Mouse (Mus musculus) monocyte, adult 5-6 weeks (primary cell): ENCODE results near the gene Rec8. TPM values are rescaled to one million over a fixed set of nuclear protein-coding genes. Genes with fewer than 3 reads are reported as not detected.

Source experiments
- ATAC-seq: fragments of 153-309, 156-312 bp; replicated peaks from 2 replicates; pipeline ENCODE4 v1.8.0; 2017; ENCODE audit warnings: mild to moderate bottlenecking; ENCODE audit not compliant: low TSS enrichment, insufficient number of reproducible peaks, severe bottlenecking, poor library complexity, low FRiP score
- total RNA-seq: library from RNA; stranded (forward); fragments of 200-1000, 200-491, 200-594 nt; gene quantifications from 3 replicates; pipeline ENCODE4 v1.2.3, GENCODE M21; 2017

The Rec8 gene
- total RNA-seq, 1 experiment from 2014 or later: 3.4 TPM

DNA sequence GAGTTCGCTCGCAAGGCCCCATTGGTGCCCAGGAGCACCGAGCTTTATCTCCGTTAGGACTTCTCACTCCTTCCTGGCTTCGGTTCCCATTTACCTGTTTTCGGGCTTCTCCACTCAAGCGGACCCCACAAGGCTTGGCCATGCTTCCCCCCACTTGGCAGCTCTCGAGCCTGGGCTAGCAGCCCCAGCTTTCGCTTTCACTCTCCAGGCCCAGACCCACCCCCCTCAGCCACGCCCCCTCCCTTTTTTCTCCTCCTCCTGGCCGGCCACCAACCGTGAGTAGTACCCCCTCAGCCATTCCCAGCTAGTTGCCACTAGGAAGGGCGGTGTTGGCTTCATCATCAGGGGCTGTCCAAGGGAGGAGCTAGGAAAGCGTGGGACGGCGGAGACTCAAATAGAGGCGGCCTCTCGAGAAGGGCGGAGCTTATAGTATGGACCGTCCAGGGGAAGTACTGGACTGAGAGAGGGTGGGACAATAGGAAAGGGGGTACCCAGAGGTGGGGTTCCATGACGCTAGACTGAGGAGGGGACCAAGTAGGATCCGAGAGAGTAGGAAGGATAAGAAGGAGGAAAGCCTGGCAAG is 27.0 kb upstream of the Rec8 start, which contains the start of gene Psme2:
Psme2 (minus strand) TSS at position 366 of the 583 bp plus-strand sequence.
- peak; percentile 92 for ATAC-seq

DNA sequence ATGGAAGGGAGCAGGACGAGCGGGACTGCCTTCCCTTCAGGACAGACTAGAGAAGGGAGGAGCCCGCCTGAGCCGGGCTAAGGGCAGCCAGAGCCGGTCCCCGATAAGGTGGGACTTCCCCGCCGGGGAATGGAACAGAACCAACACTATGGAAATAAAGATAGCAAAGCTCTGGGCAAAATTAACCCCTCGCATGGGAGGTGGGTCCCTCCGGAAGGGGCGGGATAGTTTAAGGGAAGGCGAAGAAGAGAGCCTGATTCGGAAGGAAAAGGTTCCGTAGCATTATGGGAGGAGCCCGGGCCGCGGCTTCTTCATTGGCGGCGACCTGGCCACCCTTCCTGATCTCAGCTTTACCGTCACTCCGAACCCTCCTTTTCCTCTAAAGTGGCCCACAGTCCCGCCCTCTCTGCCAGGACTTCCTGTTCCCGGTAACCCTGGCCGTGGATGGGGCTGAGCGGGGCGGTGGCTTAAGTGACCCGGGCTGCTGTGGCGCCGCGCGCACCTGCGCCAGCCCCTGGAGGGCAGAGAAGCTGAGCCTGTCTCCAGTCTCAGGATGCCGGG is 26.4 kb upstream of the Rec8 start, which contains the start of gene Rnf31:
Rnf31 (plus strand) TSS at position 378 of the 561 bp plus-strand sequence.
- peak; percentile 88 for ATAC-seq

DNA sequence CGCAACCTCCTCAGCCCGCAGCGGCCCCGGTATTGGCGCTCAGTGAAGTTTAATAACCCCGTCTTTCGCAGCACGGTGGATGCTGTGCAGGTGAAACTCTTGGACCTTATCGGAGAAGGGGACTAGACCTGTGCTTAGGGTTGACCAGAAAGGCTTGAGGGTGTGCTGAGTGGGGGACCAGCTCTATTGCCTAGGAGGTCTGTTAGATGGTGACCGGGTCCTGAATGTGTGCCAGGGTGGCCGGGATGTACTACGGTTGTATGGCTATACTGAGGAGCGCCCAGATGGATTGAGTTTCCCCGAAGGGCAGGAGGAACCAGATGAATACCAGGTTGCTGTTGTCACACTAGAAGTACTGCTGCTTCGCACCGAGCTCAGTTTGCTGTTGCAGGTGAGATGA is 25.6 kb upstream of the Rec8 start:
- ATAC-seq: no peak

DNA sequence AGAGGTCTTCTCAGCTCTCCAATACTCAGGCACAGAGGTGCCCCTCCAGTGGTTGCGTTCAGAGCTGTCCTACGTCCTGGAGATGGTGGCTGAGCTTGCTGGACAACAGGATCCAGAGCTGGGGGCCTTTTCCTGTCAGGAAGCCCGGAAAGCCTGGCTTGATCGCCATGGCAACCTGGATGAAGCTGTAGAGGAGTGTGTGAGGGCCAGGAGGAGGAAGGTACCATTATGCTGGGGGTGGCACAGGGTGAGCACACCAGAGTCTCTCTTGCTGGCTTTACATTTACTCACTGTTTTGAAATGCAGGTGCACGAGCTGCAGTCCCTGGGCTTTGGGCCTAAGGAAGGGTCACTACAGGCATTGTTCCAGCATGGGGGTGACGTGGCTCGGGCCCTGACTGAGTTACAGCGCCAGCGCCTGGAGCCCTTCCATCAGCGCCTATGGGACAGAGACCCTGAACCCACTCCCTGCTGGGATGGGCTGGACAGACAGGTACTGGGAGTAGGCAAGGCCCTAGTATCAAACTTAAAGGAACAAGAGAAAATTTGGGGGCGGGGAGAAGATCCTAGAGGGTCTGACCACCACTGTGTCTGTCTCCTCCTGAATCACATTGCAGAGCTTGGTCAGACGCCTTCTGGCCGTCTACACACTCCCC is 21.7 kb upstream of the Rec8 start:
- no peak for ATAC-seq

DNA sequence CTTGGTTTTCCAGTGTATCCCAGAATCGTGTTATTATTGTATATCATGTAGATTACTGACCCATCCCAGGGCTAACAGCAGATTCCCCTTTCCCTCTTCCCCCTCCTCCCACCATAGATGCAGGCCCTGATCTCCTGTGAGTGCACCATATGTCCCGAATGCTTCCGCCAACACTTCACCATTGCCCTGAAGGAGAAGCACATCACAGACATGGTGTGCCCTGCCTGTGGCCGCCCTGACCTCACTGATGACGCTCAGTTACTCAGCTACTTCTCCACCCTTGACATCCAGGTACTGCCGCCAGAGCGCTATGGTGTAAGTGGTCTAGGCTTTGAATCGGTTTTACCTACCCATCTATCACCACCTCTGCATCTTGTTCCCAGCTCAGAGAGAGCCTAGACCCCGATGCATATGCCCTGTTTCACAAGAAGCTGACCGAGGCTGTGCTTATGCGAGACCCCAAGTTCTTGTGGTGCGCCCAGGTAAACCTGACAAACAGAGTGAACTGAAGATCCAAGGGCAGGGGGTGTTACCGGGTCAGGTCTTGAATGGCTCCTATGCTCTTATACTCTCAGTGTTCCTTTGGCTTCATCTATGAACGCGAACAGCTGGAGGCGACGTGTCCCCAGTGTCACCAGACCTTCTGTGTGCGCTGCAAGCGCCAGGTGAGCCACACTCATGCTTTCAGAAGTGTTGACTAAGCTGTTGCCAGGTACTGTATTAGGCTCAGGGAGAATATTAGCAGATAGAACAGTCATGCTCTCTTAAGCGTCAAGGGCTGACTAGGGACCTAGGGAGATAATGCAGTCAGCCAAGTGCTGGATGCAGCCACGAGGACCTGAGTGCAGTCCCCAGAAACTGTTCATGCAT is 19.1 kb upstream of the Rec8 start:
- ATAC-seq: no peak

DNA sequence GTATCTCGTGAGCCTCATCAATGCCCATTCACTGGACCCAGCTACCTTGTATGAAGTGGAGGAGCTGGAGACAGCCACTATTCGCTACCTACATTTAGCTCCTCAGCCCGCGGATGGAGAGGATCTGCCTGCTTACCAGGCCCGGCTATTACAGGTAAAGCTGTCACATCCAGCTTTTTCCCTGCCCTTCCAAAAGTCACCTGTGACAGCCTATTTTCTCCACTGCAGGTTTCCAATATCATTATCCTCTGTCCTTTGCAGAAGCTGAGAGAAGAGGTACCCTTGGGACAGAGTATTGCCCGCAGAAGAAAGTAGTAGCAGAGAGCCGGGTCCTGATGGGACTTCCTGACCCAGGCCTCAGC is 14.6 kb upstream of the Rec8 start, which contains the start of gene Irf9:
Irf9 (plus strand) TSS at position 301 of the 362 bp plus-strand sequence.
- no peak; the same call in 1 of the 2 replicates for ATAC-seq

DNA sequence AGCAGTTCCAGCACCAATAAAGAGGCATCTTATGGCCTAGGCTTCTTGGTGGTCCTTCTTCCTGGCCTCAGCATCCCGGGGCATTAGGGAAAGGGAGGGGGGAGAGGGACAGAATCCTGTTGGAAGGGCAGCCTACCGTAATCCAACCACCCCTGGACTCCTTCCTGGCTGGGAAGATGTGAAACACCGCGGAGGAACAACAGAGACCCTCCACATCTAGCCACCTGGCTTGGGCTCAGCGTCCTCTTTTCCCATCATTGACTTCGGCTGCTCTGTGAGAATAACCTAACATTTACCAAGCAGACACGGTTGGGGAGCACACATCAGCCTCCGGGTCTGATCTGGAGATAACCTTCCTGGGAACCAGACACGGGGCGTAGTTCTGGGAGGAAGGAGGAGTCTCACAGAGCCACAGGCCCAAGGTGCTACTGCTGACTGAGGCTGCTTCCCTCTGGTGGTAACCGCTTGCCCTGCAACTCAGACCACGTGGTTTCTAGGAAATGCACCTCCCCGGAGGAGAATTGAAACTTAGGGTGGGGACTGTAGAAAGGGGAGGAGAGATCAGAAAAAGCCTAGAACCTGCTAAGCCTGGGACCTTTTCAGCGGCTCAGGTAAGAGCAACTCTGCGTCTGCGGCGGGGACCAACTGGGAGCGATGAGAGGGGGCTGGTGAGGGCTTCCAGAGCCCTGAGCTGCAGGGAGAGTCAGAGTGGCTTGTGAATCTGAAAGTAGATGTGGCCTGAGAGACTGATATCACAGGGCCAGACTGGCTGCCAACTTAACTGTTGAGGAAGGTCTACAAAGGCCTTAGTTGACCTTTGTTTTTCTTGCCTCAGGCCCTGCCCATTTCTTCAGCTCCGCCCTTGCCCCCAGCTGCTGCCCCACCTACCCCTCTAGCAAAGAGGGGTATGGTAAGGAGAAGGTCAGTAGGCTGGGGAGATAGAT is 13.9 kb upstream of the Rec8 start:
- peak; percentile 87 for ATAC-seq

DNA sequence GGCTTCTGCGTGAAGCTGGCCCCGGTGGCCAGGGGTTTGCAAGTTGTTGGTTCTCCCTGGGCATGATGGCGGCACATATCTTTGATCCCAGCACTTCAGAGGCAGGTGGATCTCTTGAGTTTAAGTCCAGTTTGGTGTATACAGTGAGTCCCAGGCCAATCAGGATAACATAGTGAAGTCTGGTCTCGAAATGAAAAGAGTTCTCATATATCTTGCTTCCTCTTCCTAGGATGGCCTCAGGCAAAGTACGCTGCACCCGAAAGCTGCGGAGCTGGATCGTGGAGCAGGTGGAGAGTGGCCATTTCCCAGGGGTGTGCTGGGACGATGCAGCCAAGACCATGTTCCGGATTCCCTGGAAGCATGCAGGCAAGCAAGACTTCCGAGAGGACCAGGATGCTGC is 13.0 kb upstream of the Rec8 start:
- ATAC-seq: no peak

DNA sequence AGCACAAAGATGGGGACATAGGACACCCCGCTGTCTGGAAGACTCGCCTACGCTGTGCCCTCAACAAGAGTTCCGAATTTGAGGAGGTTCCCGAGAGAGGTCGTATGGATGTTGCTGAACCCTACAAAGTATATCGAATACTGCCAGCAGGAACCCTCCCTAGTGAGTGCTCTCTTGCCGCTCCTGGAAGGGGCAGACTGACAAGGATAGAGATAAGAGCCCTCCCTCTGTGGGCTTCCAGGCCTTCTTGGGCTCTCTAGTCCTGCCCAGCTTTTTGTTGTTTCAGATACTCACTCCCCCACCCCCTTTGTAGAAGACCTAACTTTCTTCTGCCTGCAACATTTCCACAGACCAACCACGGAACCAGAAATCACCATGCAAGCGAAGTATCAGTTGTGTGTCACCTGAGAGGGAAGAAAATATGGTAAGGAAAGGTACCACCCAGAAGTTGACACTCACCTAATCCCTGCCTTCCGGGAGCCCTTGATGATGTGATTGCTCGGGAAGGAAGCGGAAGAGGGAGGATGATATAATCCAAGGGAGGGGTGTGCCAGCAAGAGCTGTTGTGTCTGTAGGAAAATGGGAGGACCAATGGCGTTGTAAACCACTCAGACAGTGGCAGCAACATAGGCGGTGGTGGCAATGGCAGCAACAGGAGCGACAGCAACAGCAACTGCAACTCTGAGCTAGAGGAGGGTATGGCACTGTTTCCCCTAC is 11.9 kb upstream of the Rec8 start:
- ATAC-seq: no peak

DNA sequence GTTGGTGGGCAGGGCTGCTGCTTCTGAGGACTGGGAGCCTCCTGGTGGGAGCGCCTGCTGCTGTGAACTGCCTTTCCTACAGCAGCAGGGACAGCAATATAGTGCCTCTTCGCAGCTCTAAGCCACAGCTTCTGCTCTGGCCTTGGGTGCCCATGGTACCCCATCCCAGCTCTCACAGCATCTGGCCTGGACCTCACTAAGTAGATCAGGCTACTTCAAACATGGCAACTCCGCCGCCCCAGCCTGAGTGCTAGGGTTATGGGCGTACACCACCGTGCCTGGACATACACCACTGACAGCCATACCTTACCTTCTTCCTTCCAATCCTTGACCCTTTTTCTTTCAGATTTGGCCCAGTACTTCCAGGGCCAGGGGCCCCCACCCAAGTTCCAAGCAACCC is 9.5 kb upstream of the Rec8 start:
- no peak for ATAC-seq

DNA sequence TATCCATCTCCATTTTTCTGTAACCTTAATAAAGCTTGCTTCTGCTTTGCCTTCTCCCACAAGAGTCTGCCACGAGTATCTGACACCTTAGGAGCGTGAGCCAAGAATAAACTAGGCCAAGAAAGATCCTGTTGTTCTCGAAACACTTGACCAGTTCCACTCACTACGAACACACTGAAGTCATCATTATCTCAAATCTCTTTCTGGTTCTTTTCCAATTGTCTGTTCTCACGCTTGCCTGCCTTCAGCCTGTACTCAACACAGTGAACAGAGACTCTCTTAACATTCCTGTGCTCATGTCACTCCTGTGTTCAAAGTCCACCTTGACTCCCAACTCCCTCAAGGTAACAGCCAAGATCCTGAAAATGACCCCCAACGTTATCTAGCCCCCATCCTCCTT is 4.5 kb upstream of the Rec8 start:
- ATAC-seq: no peak

DNA sequence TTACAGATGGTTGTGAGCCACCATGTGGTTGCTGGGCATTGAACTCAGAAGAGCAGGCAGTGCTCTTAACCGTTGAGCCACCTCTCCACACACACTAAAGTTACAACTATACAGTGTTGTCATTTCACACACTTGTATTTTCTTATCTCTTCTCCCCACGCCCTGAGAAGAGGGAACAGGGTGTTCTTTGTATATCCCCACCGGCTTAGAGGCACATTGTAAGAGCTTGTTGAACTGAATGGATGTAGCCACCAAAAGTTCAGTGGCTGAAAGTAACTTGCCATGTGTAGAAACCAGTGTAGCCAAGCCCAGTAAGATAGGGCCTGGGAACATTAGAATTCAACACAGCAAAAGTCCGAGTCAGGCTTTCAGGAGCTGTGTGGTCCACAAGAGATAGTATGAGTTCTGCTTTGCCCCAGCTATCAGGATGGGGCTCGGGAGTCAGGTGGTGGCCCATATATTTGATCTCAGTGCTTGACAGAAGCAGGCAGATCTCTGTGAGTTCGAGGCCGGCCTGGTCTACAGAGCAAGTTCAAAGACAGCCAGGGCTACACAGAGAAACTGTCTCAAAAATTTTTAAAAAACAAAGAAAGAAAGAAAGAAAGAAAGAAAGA is 3.2 kb upstream of the Rec8 start:
- ATAC-seq: no peak

DNA sequence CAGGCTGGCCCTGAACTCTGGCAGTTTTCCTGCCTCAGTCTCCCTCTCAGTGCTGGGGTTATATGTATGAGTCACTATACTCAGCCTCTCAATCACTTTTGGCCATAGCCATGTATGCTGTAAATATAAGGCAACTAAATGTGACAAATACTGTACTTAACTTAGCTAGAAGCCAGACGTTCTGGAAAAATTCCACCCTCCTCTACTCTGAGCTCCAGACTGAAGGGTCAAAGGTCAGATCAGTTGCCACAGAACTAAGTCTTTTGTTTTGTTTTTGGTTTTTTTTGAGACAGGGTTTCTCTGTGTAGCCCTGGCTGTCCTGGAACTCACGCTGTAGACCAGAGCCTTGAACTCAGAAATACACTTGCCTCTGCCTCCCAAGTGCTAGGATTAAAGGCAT is 2.0 kb upstream of the Rec8 start:
- ATAC-seq: no peak

DNA sequence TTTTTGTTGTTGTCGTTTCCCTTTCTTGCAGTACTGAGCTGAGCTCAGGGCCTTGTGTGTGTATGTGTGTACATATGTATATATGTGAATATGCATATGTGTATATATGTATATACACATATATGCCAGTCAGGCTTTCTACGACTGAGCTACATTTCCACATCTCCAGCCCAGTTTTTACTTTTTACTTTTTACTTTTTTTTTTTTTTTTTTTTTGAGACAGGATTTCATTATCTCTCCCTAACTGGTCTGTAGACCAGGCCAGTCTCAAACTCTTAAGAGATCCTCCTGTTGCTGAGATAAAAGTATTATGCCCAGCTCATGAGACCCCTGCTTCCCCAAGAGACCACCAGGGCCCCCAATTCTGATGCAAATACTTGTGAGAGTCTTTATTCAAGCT is 993 bp upstream of the Rec8 start:
- no peak for ATAC-seq

DNA sequence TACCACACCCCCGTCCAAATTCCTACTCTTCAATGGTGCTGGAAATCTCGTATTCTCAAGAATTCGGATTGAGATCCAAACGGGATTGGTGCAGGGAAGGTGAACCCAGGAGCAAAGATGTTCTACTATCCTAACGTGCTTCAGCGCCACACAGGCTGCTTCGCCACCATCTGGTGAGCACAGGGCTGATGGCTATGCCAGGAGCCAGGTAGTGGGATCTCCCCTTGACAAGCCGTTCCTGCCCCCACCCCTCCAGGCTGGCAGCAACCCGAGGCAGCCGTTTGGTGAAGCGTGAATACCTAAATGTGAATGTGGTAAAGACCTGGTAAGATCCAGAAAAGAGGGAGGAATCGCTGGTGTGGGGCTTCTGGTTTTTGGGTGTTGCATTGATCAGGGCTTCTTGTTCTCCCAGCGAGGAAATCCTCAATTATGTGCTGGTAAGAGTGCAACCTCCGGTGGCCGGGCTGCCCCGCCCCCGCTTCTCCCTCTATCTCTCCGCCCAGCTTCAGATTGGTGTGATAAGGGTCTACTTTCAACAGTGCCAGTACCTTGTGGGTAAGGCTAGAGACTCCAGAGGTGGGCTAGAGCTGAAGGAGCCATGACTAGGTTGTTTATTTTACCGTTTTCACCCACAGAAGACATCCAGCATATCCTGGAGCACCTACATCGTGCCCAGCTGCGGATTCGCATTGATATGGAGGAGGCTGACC is 804 bp downstream of the Rec8 start:
- ATAC-seq: no peak

DNA sequence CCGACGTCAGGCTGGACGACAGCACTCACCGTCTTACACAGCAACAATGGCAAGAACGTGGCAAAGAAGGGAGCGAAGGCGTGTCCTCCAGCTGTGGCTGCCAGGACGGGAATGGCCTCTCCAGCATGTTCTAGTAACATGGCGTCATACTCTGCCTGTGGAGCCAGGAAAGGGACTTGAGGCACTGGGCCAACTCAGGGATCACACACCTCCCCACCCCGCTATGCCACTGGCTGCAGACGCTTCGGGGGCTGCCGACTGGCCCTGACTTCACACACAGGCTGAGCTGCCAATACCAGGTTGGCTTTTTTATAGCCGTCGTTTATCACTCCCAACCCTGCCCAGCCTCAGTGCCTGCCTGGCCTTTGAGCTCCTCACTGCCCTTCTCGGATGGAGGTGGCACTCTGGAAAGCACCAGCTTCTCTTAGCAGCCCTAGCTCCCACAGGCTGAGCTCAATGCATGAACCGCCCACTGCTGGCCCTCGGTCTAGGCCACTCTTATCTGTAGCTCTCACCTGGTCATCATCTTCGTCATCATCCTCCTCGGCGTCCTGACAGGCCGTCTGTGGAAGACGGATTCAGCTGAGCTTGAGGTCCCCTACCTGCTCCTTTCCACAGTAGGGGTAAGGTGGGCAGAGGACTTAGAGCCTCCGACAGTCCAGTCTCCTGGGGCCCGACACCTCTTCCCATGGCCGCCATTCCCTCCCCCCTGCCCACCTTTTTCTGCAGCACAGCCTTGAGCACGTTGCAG is 10.4 kb downstream of the Rec8 start:
- no peak for ATAC-seq
